Mouse (Mus musculus) embryo, embryonic 10 days (tissue): ENCODE measurements at regions not wholly inside any gene's neighbourhood (a gene's known extent, or its start where the extent isn't known, plus 50 kb on each side); places are given as distances from the start of the nearest gene placed in this dataset.
"Not testable (repeated sequence)": the region's sequence is repeated elsewhere in the genome, so short reads cannot be mapped to it uniquely, and the experiment has no call there.

Experiments used
- DNase-seq: peaks from one replicate; pipeline ENCODE4 v3.0.0-alpha.2; 2015; ENCODE audit warnings: low spot score

DNA sequence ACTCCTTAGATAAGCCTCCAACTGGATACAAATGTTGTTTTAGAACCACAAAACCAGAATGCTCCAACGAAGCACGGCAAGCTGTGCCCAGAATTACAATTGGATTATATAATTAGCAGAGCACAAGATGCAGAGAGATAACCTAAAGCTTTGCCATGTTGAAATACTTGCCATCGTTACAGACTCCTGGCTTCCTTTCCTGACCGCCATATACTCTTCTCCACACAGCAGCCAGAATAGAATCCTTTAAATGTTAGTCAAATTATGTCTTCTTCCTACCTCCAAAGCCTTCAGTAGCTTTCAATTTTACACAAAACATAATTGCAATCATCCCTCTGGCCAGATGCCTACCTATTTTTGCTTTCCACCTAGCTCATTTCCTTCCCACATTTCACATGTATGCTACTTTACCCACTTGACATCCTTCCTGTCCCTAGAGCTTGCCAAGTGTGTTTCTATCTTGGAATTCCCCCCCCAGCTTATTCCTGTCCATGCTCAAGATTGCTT, 52.8 kb upstream of the G2e3 start:
- DNase-seq = no peak

DNA sequence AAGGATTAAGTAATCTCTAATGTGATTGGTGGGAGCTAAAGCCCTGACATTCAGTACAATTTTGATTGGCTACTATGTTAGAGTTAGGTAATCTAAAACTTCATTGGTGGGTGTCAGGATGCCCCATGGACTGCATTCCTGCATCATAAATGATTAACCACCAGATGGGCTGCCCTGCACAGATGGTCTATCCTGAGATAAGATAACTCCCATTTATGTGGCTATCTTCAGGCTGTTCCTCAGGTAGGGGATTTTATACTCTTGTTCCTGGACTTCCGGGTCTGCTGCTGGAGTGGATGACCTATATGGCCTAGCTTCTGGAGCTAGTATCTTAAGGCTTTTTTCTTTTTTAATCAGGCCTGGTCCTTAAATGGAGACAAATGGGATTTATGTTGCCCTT, 69.5 kb upstream of the G2e3 start:
- DNase-seq = no peak

DNA sequence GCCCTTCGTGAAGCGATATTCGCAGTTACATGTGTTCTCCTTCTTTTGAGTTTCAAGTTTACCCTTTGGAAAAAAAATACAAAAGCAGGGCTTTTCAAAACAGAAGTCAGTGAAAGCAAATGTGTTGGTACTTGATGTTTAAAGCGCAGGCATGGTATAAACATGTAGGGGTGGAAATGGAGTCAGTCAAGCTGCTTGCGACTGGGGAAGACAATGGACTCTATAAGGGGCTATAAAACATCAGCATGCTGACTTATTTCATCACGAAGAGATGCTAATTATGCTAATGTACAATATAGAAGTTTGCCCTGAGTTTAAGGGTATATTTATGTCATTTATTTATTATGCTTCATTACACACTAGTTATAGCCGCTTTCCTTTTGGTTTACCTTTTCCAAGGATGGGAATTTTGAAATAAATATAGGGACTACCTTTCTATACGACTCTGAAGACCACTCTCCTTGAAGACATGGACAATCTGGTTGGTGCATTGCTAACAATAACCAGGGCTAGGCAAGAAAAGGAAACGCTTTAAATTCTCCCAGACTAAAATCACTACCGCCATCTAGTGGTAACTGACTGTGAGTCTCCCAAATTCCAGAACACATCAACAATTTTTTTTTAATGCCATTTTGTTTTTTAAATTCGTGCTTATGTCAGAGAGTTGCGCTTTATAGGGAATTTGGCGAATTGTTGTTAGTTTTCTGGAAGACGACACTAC, 71.9 kb upstream of the G2e3 start:
- DNase-seq = peak; percentile 78

DNA sequence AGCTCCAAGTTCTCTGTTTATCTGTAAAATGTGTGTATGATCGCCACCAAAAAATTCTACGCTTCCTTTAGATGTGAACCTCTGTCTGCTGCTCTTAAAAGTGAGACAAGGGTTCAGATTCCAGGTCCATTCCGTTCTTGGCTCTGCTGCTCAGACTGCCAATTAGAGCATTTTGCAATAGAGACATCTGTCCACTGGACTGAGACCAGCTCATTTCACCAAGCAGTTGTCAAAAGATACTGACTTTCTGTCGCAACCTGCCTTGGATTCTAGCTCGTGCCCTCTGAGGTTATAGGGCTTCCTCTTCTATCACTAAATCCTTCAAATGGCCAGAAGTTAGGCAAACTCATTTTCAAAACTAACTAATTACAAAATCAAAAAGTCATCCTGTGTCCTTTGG, 74.4 kb upstream of the G2e3 start:
- no peak for DNase-seq

DNA sequence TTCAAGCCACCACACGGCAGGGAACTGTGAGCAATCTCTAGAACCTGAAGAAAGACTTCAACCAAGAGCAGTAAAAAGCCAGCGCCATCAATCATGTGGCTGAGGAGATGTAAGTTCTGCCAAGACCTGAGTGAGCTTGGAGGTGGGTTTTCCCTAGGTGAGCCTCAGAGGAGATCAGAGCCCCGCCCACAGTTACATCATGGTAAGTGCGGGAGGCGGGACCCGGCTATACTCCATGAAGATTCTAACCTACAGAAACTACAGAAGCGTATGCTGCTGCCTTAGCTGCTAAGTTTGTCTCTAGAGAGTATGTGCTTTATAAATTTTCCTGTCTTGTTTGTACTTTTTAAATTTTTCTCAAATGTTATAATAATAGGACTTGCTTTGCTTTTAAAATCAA, 105.0 kb upstream of the G2e3 start:
- DNase-seq = no peak

DNA sequence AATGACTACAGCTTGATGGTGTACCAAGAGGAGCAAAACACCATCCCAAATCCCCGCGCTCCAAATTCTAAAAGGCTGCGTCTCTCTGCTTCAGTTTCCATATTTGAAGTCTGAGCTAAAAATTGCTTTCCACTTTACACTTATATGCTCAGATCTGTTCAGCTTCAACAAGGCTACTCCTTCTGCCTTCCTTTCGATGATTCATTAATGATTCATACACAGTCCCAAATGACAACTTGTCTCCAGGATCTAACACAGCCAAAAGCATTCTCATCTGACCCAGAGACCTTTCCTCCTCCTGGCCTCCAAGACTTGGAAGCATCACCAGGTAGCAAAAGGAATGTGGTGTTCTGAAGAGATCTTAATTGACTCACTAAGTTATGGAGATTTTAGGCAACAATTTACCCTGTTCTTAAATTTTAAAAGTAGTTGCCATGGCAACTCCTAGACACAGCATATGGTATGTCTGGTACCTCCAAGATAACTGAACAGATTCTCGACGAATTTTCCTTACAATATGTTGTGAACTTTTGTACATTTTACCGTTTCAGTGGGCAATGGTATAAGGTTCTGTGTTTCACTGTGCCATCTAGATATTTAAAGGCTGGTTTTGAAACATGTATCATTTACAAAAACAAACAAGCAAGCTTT, 106.6 kb upstream of the G2e3 start:
- DNase-seq = no peak

DNA sequence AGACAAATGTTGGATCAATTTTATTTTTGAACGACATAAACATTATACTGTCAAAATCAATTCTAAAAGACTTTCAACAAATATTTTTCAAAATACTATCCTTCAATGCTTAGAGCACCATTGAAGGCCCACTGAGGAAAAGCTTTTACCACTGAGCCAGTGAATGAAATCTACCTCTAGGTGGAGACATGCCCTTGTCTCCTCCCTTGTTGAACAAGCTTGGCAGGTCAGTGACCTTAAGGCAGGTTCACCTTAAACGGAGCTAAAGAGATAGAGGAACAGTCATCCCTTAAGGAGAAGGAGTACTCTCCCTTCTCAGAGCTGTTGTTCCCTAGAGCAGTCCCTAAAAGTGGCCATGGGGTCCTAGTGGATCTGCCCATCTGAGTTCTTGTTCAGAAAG, 136.2 kb upstream of the G2e3 start:
- DNase-seq = no peak

DNA sequence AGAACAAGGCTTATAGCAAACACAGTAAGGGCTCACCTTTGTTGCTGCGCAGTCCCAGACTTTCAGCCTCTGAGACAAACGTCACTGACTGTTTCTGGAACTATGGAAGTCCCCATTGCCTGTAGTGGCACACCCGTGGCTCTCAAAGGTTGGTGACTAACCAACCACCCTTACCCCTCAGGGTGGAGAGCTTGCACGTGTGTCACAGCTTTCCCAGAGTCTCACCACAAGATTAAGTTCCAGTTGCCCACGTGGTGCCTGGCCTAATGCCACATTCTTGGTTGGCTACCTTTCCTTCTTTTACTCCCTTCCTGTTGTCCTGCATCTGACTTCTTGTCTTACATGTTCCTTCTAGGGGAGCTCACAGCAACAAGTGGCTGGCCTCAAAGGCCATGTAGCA, 151.6 kb upstream of the G2e3 start:
- DNase-seq = no peak

DNA sequence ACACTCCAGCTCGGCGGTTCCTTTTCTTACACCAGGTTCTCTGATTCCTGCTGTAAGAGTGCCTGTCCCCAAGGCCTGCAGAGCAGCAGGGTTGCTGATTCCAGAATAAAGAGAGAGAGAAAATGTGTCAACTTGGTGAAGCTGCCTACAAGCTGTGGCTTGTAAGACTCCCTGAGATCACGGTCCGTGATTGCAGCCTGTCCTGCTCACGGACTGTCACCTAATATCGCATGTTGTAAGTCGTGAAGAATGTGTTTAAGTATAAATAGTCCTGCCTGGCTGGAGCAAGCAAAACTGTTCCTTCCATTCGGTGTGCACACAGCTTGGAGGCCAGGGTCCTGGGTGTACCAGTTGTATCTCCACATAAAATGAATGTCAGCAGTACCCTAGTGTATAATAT, 152.7 kb upstream of the G2e3 start:
- no peak for DNase-seq

DNA sequence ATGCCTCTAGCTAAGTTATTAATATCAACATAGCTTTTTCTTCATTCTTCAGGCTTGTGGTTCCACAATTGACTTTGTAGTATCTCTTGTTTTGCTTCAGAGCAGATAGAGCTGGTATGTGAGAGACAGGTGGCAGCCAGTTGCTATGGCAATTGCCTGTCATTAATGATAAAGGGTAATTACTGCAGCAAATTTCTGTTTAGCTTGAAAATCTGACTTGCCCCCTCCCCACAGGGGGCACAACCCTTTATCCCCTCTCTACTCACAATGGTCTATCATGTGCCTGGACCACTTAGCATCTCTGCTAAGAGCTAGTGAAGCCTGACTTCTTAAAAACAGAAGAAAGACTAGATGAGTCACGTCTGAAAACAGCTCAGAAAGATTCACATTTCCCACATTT, 157.1 kb upstream of the G2e3 start:
- DNase-seq = peak; percentile 22

DNA sequence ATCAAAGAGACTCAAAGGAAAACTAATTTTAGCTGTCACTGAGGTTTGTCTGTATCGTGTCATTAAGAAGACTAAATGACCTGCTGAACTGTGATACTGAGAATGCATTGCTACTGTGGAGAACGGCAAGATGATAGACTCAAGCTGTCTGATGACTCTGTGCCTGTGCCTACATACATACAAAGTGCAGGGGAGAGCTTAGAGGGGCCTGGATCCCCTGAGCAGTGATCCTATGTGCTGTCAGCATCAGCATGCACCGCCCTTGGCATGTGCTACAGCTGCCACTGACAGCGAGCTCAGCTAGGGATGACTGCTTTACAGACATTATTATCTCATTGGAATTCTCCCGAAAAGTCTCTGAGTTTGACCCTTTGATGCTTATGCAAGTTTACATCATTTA, 157.7 kb upstream of the G2e3 start:
- DNase-seq = no peak

DNA sequence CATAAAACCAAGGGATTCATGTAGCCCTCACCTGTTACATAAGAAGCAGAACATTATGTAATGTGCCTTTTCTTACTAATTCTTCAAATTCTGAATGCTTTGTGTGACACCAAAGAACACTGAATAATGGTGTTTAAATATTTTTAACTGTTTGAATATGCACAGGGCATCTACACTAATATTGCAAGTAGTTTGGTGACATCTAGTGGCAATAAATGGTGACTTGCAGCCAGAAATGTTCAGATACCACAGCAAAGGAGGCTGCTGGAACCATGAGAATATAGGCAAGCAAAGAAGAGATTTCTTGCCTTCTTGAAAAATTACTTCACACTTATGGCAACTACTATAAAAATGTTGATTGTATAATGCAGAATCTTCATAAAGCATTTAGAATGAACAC, 159.6 kb upstream of the G2e3 start:
- DNase-seq = peak; percentile 75

DNA sequence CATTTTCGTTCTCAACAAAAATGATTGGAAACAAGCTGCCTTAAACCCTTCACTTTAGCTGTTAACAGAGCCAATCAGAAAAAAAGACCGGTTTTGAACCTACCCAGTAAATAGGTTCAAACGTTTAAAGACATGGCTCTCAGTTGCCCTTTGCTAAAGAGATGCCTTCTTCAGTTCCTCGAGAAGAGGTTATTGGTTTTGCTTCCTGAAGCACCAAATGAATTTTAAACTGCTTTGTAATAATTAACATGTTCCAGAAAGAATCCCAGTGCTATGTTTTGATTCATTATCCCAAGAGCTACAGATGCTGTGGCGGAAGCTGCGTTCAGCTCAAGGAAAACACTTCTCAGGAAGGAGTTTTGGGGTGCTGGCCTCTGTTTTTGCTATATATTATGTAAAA, 160.1 kb upstream of the G2e3 start:
- DNase-seq = no peak

DNA sequence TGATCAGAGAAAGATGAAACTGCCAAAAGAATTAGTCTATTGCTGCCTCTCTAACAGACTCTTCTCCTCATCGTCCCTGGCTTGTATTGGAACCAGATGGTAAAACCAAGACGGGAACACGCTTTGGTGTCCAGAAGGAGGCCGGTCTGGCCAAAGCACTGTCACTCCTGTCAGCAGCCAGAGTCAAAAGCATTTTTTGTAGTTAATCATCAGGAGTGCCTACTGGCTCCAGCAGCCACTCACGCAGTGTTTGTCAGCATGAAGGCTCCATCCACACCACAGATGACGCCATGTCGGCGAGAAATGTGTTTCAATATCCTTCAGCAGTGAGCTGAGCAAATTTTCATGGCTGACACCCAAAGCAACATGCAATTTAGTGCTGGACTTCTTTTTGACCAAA, 162.1 kb upstream of the G2e3 start:
- DNase-seq = no peak

DNA sequence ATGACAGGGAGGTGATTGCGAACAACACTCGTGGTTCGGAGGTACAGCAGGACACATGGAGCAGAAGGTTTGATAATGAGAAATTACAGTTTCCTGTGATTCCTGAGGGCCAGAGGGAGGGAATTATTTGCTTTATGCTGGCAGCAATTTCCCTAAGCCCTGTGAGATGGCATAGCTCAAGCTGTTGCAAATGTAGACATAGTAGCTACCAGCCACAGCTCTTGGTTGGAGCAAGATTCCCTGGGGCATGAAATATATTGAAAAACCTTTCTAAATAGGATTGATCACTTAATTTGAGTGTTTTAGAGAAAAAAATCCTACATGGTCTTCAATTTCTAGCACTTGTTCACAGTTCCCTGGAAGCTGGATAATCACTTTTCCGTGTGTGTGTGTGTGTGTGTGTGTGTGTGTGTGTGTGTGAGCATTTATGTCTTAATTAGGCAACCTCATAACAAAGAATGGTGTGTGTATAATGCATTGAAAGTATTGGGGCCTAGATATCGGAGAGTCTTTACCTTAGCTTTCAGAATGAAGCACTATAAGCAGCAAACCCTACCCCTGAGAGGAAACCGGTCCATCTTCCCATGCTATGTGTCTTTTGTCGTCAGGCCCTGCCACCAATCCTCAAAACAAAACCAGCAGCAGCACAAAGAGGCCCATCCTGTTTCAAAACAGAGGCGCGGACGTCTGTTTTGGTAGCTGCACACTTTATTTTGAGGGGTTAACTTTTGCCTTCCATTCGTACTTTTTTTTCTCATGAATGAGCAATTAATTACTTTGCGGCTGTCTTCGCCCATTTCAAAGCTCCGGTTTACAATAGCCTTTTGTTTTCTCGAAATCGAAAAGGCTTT, 172.7 kb upstream of the G2e3 start:
- DNase-seq = peak; percentile 13

DNA sequence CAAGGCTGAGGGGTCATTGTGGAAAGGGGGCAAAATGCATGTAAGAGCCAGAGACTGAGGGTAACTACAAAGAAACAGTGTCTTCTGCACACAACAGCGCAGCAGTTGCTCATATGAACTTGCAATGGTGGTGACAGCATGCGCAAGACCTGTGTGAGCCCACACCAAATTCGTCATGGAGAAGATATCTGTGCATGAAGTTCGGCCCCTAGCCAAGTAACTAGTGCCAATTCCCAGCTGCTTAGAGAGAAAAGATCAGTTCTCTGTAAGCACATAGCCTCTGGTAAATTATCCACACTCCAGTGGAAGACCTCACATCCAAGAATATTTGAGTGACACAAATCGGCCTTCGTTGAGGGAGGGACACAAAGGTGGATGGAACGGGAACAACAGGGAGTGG, 182.7 kb upstream of the G2e3 start:
- no peak for DNase-seq

DNA sequence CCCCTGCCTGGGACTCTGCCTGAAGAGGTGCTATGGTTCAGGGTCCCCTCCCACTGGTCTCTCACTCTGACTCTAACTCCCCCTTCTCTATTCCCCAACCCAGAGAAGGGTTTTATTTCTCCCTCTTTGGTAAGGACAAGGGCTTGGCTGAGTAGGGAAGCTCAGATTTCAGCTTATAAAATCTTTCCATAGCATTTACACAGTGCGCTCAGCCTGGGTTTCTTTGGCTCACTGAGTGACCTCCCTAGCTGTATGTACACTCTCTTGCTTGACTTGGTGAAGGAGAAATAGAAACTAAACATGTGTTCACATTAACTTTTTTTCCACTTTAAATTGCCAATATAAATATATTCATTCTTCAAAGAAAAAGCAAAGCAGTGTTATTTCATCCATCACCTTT, 186.9 kb upstream of the G2e3 start:
- no peak for DNase-seq

DNA sequence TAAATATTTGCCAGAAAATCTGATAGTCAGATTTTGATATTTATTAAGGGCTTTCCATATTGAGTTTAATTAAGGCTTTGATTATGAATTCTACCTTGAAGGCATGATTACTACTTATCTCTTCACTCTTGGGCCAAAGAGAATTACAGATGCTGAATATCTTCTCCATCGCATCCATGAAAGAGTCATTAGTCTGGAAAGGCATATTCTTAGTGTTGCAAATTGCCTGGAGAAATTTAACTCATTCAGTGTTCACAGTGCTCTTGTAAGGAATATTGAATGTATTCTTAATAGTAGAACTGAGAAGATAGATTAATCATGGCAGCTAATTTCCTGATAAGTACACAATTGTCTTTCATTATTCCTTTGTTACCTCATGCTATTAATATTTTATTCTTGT, 187.7 kb upstream of the G2e3 start:
- no peak for DNase-seq

DNA sequence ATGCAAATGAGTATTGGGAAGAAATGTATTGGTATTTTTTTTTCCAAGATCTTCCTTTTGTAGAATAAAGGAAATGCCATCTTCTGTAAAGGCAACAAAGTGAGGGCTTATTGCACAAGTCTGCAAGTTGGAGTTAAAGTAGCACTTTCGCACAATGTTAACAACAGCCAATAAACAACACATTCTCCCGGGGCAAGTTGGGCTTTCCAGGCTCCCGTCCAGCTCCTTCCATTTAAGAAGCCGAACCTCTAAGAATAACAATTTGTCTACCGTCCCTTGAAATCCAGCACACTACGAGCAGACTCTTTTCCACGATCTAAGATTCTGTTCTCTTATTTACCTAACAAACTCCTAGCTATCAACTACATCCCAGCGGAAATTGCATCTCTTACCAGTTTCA, 199.9 kb upstream of the G2e3 start:
- DNase-seq = no peak

DNA sequence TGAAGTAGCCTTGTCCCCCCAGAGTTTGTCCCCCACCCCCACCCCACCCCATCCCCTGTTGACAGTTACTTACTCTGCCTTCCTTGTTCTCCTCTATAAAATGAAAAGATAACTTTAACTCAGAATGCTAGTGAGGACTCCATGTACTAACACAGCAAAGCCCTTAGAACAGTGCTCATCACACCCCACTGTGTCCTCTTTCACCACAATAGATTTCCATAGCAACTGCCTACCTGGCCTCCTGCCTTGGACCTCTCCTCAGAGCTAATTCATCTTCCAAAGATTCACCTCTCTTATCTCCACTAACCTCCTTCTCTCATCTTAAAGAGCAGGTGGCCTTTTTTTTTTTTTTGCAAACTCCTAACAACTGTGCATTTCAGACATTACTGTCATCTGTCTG, 204.0 kb upstream of the G2e3 start:
- no peak for DNase-seq

DNA sequence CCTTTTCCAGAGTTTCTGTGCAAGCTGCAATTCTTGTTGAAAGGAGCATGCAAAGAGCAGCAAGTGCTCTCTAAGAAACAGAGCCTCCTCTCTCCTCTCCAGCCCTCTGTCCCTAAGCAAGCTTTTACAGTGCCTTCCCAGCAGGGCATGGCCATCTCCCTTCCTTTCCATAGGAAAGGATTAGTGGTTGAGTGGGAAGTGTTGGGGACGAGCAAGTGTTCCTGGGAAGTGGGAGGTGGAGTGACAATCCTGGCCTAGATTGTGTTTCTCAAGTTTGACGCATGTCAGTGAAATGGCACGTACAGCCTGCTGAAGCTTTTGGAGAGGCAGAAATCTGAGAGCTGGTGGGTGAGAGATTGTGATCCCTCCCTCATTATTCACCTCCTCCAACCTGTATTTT, 204.7 kb upstream of the G2e3 start:
- no peak for DNase-seq

DNA sequence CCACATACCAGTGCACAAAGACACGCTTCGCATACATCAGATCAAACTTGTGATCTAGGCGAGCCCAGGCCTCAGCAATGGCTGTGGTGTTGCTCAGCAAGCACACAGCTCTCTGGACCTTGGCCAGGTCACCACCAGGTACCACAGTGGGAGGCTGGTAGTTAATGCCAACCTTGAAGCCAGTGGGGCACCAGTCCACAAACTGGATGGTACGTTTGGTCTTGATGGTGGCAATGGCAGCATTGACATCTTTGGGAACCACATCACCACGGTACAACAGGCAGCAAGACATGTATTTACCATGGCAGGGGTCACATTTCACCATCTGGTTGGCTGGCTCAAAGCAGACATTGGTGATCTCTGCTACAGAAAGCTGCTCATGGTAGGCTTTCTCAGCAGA, 214.2 kb upstream of the G2e3 start:
- not testable (repeated sequence) for DNase-seq

DNA sequence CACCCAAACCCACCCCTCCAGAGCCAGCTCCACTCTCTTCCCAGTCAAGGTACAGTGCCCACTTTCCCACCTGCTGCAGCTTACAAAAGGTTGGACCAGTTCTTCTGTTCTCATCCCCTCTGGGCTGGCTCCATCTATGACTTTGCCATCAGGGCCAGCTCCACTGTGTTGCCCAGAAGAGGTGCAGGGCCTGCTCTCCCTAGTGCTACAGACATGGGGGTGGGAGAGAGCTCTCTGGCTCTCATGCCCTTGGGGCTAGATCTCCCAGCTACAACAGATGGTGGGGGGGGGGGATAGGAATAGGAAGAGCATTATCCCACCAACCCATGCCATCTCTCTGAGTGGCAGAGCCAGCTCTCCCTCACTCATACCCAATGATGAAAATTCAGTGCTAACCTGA, 219.6 kb upstream of the G2e3 start:
- no peak for DNase-seq
